Mouse (Mus musculus): ENCODE results near the gene H2afj. TPM values are rescaled to one million over a fixed set of nuclear protein-coding genes. Genes with fewer than 3 reads are reported as not detected.

H2afj gene
- polyA plus RNA-seq, 1 experiment from 2014 or later = 199 TPM

DNA sequence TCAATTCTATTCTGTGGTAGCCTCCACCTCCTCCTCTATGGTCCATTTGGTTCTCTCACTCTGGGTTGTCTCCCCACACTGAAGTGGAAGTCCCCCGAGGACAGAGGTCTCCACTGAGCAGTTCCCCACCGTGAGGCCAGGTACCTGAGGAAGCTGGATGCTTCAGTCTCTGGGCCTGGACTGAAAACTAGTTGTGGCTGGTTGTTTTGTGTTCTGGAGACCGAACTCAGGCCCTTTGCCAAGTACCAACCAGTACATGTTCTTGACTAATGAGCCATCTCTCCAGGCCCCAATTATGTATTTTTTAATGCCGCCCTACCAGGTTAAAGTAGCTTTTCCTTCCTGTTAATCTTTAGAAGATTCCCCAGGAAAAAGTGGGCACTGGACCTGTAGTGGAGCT, 44.3 kb downstream of the H2afj start:
- H3K4me1 ChIP-seq (replicated peaks) = peaks cover 10% of the 10 kb centered on the region
- WGBS = 78% methylated on average over 4 of the region's 4 CpGs
- no peak overlapping the region for H3K9ac ChIP-seq
- H3K9me3 ChIP-seq = no peaks in the 10 kb centered on the region
- no peaks in the 10 kb centered on the region for H3K27me3 ChIP-seq (replicated peaks)
- ATAC-seq = no peak
- no peaks in the 10 kb centered on the region for H3K36me3 ChIP-seq
- H3K4me3 ChIP-seq (replicated peaks) = no peak overlapping the region
- no peak overlapping the region for H3K4me2 ChIP-seq (replicated peaks)
- H3K27ac ChIP-seq = no peak overlapping the region

- Histone ChIP-seq H3K9ac (no peak overlapping the region), H3K27ac (no peak overlapping the region), H3K4me2 (replicated peaks) (no peak overlapping the region), H3K27me3 (replicated peaks) (no peaks in the 10 kb centered on the region), H3K36me3 (no peaks in the 10 kb centered on the region), H3K4me1 (replicated peaks) (peaks cover 14% of the 10 kb centered on the region), H3K4me3 (replicated peaks) (no peak overlapping the region), H3K9me3 (no peaks in the 10 kb centered on the region)
- no peak for ATAC-seq
- 42% methylated on average over 3 of the region's 3 CpGs for WGBS
These were observed 44.7 kb downstream of the H2afj start for GRCm38 (mm10) chr6:136852762-136853161.

DNA sequence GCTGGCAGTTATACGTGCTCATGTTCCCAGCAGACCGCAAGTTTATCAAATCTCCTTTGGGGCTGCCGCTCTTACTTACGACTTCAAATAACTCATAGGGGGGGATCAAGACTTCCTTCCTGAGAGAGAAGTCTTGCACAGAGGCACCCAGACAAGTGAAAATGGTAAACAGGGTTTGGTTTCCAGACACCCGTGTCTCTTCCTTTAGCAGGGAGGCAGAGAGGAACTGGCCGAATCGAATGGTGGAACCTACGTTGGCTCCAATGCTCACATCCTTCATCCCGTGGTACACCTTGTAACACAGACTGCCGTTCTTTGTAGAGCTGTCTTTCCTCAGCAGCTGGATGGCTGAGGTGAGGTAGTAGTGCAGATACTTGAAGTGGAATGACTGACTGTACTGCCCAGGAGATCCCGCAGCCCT, 46.3 kb downstream of the H2afj start:
- Histone ChIP-seq H3K4me2 (replicated peaks) (no peak overlapping the region), H3K4me3 (replicated peaks) (no peak overlapping the region), H3K27ac (no peak overlapping the region), H3K9me3 (no peaks in the 10 kb centered on the region), H3K4me1 (replicated peaks) (peaks cover 14% of the 10 kb centered on the region), H3K36me3 (no peaks in the 10 kb centered on the region), H3K27me3 (replicated peaks) (no peaks in the 10 kb centered on the region), H3K9ac (no peak overlapping the region)
- 81% methylated on average over 11 of the region's 11 CpGs for WGBS
- no peak for ATAC-seq

DNA sequence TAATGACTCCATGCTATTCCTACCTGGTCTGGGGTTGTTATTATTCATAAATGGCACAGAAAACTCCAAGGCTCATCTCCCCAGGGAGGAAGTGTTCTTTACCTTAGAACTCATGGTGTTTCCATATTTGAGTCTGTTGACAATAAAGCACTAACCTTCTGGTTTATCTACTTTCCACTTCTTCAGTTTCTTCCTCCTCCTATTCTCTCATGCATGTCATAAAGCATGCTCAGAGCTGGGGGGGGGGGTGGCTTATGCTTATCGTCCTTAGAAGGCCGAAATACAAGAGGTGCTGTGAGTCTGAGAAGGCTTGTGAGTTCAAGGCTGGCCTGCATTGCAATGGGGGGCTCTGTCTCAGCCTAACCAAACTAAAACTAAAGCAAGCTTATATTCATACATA, 47.1 kb downstream of the H2afj start:
- peak overlapping the region; percentile 49; the same call in 1 of the 2 replicates for H3K4me2 ChIP-seq (replicated peaks)

GRCm38 (mm10) chr6:136856071-136856636, 48.1 kb downstream of the H2afj start:
- Histone ChIP-seq H3K9me3 (no peaks in the 10 kb centered on the region), H3K27me3 (replicated peaks) (no peaks in the 10 kb centered on the region), H3K27ac (0 out of 2 replicates have a peak overlapping the region, but pooled peaks have one; percentile 30), H3K4me1 (replicated peaks) (peaks cover 14% of the 10 kb centered on the region), H3K4me2 (replicated peaks) (peak overlapping the region; percentile 49), H3K4me3 (replicated peaks) (peak overlapping the region; percentile 13), H3K9ac (no peak overlapping the region), H3K36me3 (no peaks in the 10 kb centered on the region)
- ATAC-seq = peak; percentile 48
- 34% methylated on average over 14 of the region's 14 CpGs for WGBS

More for the DNA sequence above, 47.1 kb downstream of the H2afj start:
- no peak overlapping the region for H3K9ac ChIP-seq
- ATAC-seq = no peak
- WGBS = 67% methylated on average over 2 of the region's 2 CpGs
- H3K27ac ChIP-seq = no peak overlapping the region
- peaks cover 14% of the 10 kb centered on the region for H3K4me1 ChIP-seq (replicated peaks)
- H3K27me3 ChIP-seq (replicated peaks) = no peaks in the 10 kb centered on the region
- no peak overlapping the region for H3K4me3 ChIP-seq (replicated peaks)
- no peaks in the 10 kb centered on the region for H3K9me3 ChIP-seq
- no peaks in the 10 kb centered on the region for H3K36me3 ChIP-seq

GRCm38 (mm10) chr6:136857186-136857872, 49.3 kb downstream of the H2afj start, which contains the start of gene Art4:
TSS of gene Art4 (minus strand) at chr6:136857733.
- WGBS = 37% methylated on average over 18 of the region's 18 CpGs
- Histone ChIP-seq H3K36me3 (no peaks in the 10 kb centered on the region), H3K4me2 (replicated peaks) (peak within 1 kb of the TSS; percentile 42), H3K9ac (no peak within 1 kb of the TSS), H3K4me1 (replicated peaks) (peaks cover 14% of the 10 kb centered on the region), H3K4me3 (replicated peaks) (no peak within 1 kb of the TSS), H3K9me3 (no peaks in the 10 kb centered on the region), H3K27ac (peak within 1 kb of the TSS; percentile 73), H3K27me3 (replicated peaks) (no peaks in the 10 kb centered on the region)
- ATAC-seq = peak; percentile 76

DNA sequence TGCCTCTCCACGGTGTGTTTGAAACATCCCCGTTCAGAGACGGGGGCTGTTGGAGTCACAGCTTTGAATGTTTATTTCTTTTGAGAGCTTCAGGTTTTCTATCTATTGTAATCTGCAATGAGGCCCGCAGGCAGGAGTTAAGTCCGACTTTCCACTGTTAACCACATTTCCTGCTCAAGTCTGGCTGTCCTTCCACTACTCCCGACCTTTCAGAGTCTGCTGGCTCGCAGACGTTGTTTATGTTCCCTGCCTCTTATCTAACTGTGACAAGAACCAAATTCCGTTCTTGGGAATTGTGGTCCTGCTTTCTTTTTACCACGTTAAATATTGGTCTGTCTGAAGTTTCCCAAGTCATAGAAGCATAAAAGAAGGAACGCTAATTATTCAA, 49.8 kb downstream of the H2afj start:
- ATAC-seq = peak; percentile 65
- Histone ChIP-seq H3K27me3 (replicated peaks) (no peaks in the 10 kb centered on the region), H3K9ac (no peak overlapping the region), H3K4me2 (replicated peaks) (peak overlapping the region; percentile 42), H3K4me1 (replicated peaks) (peaks cover 14% of the 10 kb centered on the region), H3K9me3 (no peaks in the 10 kb centered on the region), H3K36me3 (no peaks in the 10 kb centered on the region), H3K4me3 (replicated peaks) (no peak overlapping the region), H3K27ac (peak overlapping the region; percentile 73)
- 13% methylated on average over 11 of the region's 11 CpGs for WGBS

DNA sequence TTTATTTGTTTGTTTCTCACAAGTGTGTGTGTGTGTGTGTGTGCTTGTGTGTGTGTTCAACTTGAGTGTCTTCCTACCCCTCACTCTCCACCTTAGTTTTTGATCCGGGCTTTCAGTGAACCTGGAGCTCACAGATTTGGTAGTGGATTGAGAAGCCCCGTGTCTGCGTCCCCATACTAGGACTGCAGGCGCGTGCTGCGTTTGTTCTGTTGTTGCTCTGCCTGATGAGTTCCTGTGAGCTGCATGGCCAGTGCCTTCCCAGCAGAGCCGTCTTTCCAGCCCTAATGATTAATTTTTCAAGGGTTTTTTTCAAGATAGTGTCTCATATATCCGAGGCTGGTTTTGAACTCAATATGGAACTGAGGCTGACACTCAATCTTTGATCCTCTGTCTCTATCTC, 50.4 kb downstream of the H2afj start:
- H3K36me3 ChIP-seq = no peaks in the 10 kb centered on the region
- no peak overlapping the region for H3K4me2 ChIP-seq (replicated peaks)
- H3K27ac ChIP-seq = no peak overlapping the region
- no peaks in the 10 kb centered on the region for H3K9me3 ChIP-seq
- H3K4me3 ChIP-seq (replicated peaks) = no peak overlapping the region
- WGBS = 34% methylated on average over 8 of the region's 8 CpGs
- no peak for ATAC-seq
- no peak overlapping the region for H3K9ac ChIP-seq
- H3K27me3 ChIP-seq (replicated peaks) = no peaks in the 10 kb centered on the region
- peaks cover 14% of the 10 kb centered on the region for H3K4me1 ChIP-seq (replicated peaks)

Other genes with a start within 250 kb of the H2afj start
- 16.6 and 20.3 TPM in 2 replicates for gene Plbd1, start 146.3 kb upstream of the H2afj start, polyA plus RNA-seq (2015; fragmentation: Nextera tagmentation; extraction: Ambion mirVana)
- 72.4 and 75.1 TPM in 2 replicates for gene Gucy2c, start 26.5 kb upstream of the H2afj start, polyA plus RNA-seq (2015; fragmentation: Nextera tagmentation; extraction: Ambion mirVana)
- gene Hist4h4, start 3.8 kb upstream of the H2afj start, polyA plus RNA-seq (2015; fragmentation: Nextera tagmentation; extraction: Ambion mirVana) = 0.40 and 0.49 TPM in 2 replicates
- gene BC049715, start 19.4 kb downstream of the H2afj start, polyA plus RNA-seq (2015; fragmentation: Nextera tagmentation; extraction: Ambion mirVana) = 0.82 and 1.3 TPM in 2 replicates
- gene Wbp11, start 20.0 kb downstream of the H2afj start, polyA plus RNA-seq (2015; fragmentation: Nextera tagmentation; extraction: Ambion mirVana) = 85.1 and 92.7 TPM in 2 replicates
- 2.3 and 3.4 TPM in 2 replicates for gene Smco3, start 27.2 kb downstream of the H2afj start, polyA plus RNA-seq (2015; fragmentation: Nextera tagmentation; extraction: Ambion mirVana)
- gene Art4, start 49.5 kb downstream of the H2afj start, polyA plus RNA-seq (2015; fragmentation: Nextera tagmentation; extraction: Ambion mirVana) = 4.2 and 4.8 TPM in 2 replicates
- gene Mgp, start 67.6 kb downstream of the H2afj start, polyA plus RNA-seq (2015; fragmentation: Nextera tagmentation; extraction: Ambion mirVana) = 121 and 122 TPM in 2 replicates
- 14.6 and 37.0 TPM in 2 replicates for gene Erp27, start 113.9 kb downstream of the H2afj start, polyA plus RNA-seq (2015; fragmentation: Nextera tagmentation; extraction: Ambion mirVana)
- gene Pde6h, start 115.6 kb downstream of the H2afj start, polyA plus RNA-seq (2015; fragmentation: Nextera tagmentation; extraction: Ambion mirVana) = not detected in 2 replicates
- 44.5 and 47.8 TPM in 2 replicates for gene Arhgdib, start 133.7 kb downstream of the H2afj start, polyA plus RNA-seq (2015; fragmentation: Nextera tagmentation; extraction: Ambion mirVana)

Data from intestine, embryonic 15.5 days (tissue).